Mouse (Mus musculus) gonadal fat pad, adult 2 months (tissue): Measurements from ENCODE around the gene Lifr. TPM values are rescaled to one million over a fixed set of nuclear protein-coding genes. Genes with fewer than 3 reads are reported as not detected.

ENCODE experiments used
- DNase-seq: peaks from one replicate; pipeline ENCODE4 v3.0.0-alpha.2; 2012; ENCODE audit warnings: low read depth
- polyA plus RNA-seq: library from polyadenylated mRNA; depleted of rRNA; stranded (reverse); fragments of >200 nt; gene quantifications from 2 replicates; pipeline ENCODE4 v1.2.3, GENCODE M21; 2012; rRNA removed

Gene Lifr
- 10.4 and 28.7 TPM in 2 replicates for polyA plus RNA-seq

DNA sequence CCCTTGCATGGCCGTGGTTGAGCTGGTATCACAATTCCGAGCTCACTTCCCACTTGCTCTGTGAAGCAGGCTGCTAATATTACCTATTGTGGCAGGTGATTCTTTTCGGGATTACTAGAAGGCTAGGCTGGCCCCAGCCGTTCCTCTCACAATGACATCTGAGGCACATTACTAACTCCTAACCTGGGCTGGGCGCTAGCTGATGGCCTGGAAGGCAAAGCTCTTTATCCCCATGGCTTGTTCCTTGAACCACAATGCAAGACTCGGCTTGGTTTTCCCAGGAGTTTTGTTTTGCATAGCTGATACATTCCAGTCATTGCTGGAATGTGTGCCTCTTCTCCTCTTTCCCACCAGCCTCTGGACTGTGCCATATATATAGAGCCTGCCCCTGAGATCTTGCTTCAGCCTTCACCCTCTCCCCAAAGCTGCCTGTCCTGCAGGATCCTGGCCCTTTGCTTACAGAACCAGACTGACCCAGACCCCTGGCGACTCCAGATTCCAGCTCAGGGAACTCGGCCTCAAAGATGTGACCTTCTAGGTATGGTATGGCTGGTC is at the start of gene Lifr:
TSS of gene Lifr (plus strand) at position 404 of the 555 bp plus-strand sequence.
- DNase-seq, result no peak

- no peak for DNase-seq
These were observed 46.2 kb upstream of the Lifr start for GRCm38 (mm10) chr15:7044081-7044749.

- no peak for DNase-seq
These were observed 45.4 kb upstream of the Lifr start for GRCm38 (mm10) chr15:7045056-7045455.

DNA sequence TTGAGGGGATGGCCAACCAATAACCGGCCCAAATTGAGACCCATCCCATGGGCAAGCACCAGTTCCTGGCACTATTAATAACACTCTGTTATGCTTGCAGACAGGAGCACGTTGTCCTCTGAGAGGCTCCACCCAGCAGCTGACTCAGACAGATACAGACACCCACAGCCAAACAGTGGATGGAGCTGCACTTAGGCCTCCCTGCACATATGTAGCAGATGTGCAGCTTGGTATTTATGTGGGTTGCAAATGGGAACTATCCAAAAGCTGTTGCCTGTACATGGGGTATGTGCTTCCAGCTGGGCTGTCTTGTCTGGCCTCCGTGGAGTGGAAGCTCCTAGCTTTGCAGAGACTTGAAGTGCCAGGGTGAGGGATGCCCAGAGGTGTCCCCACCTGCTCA is 42.5 kb upstream of the Lifr start:
- no peak for DNase-seq

DNA sequence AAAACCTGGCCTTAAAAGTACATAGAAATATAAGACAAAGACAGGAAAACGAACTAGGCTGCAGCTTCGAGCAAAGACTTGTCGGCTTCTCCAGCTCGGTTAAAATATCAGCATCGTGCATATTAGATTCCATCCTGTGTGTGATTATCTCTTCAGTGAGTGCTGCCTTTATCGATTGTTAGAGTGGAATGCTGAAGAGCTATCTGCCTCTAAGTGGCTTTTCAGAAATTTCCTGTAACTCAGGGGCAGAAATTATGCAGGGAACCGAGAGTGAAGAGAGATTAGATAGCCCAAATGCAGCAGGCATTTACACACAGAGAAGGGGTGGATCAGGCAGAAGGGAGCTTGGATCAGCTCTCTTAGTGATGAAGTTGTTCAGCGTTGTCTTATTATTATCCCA is 41.5 kb upstream of the Lifr start:
- DNase-seq, result no peak

DNA sequence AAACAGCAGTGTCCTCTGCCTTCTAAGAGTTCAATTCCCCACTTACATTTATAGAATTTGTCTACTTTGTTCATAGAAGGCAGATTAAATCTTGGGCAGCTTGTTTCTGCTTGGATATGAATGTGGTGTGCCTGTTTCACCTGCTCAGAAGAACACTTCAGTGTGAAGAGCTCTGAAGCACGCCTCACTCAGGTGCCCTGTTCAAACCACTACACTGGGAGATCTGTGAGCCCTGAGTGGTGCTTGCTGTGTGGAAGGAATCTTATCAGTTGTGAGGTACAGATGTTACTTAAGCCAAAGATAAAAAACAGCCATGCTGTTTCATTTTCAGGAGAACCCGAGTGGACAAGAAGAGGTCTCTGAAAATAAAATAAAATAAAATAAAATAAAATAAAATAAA is 38.7 kb upstream of the Lifr start:
- no peak for DNase-seq

GRCm38 (mm10) chr15:7052117-7052516 is 38.3 kb upstream of the Lifr start:
- no peak for DNase-seq

DNA sequence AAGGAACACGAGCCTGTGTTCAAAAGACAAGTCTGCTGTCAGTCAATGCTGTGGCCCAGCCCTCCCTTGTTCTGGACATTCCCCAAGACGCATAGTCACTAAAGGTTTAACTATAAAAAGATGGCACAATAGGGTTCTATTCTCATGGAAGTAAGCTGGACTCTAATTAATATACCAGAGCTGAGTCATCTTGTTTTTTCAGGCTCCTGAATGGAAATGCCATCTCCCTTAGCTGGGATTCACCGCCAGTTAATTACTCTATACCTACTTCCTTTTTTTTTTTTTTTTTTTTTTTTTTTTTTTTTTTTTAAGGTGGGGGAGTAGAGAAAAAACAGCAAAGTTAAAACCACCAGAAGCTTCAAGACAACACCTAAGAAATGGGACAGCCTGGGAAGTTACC is 33.6 kb upstream of the Lifr start:
- no peak for DNase-seq

GRCm38 (mm10) chr15:7060522-7060921 is 29.9 kb upstream of the Lifr start:
- DNase-seq, result no peak

DNA sequence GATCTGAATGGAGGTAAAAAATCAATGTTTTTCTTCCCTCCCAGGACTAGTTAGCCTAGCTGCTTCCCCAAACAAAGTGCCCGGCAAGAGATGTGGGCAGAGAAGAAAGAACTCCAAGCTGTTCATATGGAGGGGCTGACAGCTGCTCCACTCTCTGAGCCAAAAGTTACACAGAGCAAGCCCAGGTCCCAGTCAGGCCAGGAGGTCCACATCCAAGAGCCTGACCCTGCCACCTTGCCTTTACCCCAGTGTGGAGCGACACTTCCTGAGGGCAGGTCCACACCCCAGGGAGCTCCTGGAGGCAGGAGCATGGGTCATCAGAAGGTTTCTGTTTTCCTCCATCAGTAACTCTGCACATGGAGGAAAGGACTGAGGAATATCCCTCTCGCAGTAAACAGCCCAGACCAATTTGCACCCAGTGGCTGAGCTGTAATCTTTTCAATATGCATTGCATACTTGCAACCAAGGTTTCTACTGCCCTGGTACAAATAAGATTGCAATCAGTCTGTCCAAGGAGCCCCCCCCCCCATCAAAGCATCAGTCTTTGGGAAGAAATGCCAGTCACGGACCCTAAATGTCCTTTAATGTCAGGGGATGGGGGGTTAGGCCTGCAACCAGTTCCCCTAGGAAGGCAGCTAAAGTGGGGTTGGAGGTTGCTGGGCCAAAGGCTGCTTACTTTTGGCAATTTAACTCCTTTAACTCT is 28.3 kb upstream of the Lifr start:
- DNase-seq, result no peak

DNA sequence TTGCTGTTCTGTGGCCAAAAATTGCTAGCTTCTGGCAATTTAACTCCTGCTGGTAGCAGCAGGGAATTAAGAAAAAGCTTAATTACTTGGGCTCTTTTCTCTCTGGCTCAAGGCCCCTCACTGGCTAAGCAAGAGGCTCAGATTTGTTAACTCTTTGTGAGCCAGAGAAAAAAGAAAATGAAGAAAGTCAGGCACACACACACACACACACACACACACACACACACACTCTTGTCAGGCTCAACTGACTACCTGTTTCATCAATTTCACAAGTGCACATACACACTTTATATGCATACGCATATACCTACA is 27.8 kb upstream of the Lifr start:
- DNase-seq, result no peak

DNA sequence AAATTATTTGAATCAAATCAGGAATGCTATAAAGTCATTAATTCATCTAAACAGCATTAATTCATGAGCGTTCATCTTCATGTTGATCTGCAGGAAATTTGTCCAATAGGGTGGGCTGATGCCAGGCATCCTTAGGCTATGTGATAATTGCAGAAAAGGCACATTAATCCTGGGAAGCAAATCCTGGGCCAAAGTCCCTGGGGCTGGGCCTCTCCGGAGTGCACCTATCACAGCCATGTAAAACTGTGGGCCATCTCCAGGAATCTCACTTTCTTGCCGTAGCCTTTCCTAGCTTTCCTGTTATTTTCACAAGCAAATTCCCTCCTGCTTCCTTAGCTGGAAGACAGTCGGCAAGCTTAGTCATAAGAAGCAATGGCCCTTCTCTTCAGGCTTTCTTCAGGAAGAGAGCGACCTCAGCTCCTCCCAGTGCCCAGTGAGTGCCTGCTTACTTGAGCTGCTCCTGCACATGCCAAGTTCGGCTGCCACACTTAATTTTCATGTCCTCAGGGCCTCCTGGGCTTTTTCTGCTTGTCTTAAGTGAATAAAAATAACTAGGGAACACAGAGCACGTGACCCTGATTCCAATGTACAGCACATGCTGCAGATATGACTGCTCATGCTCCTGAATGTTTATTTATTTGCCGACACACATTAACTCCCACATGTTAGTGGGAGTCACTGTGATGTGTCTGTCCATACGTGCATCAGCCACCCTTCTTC is 26.7 kb upstream of the Lifr start:
- DNase-seq, result no peak

- DNase-seq, result no peak
These were observed 25.4 kb upstream of the Lifr start for GRCm38 (mm10) chr15:7064992-7065523.

- no peak for DNase-seq
These were observed 24.8 kb upstream of the Lifr start for GRCm38 (mm10) chr15:7065624-7066023.

DNA sequence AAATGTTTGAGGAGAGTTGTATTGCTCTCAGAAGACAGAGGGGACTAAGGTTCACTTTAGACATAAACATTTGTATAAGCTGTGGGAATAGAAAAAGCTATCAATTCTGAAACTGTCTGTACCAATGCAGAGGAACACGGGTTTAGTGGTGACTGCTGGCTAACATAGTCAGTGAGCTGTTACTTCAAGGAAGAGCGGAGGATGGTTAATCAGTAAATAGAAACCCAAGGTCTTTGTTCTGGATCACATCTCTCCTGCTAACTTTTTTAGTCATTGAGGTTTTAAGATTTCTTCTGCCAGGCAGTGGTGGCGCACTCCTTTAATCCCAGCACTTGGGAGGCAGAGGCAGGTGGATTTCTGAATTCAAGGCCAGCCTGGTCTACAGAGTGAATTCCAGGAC is 23.7 kb upstream of the Lifr start:
- DNase-seq, result no peak

- no peak for DNase-seq
These were observed 21.0 kb upstream of the Lifr start for GRCm38 (mm10) chr15:7069374-7069773.

DNA sequence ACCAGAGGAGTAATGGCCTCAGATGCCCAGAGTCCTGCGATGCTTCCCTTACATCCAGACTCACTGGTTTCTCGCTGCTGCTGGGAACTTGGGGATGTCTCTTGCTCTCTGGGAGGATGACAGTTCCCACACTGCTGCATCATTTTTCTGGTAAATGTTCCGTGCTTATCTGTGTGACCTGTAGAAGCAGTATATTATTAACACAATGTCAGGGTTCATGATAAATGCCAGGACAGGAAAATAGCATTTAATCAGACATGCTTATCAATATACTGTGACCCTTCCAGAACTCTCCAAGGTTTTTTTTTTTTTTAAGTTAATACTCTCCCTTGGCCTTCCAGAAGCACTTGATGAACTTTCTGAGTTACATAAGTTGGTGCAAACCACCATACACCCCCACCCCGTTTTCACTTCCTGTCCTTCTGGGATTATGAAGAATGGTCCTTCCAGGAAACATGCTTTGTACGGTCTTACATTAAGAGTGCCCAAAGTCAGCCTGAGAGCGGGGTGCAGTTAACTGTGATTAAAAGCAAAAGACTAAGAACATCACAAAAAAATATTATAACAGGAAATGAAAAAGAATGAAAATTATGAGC is 20.1 kb upstream of the Lifr start:
- DNase-seq, result no peak

DNA sequence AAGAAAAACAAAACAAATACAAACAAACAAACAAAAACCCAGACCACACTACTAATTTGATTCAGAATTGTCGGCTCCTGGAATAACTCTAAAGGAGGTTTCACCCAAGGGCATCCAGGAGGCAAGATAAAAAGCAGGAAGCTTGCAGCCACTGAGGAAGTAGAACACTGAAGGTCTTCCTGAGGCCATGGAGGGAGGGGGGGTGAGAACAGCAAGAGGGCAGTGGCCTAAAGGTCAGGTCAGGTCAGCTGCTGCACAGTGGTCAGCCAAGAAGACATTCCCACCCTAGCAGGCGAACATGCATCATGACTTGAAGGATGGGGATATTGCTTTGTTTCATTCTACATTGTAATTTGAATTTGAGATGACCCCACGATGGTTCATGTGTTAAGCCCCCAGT is 17.1 kb upstream of the Lifr start:
- DNase-seq, result no peak

GRCm38 (mm10) chr15:7075185-7075584 is 15.2 kb upstream of the Lifr start:
- peak; percentile 64 for DNase-seq

GRCm38 (mm10) chr15:7078356-7078755 is 12.1 kb upstream of the Lifr start:
- no peak for DNase-seq

DNA sequence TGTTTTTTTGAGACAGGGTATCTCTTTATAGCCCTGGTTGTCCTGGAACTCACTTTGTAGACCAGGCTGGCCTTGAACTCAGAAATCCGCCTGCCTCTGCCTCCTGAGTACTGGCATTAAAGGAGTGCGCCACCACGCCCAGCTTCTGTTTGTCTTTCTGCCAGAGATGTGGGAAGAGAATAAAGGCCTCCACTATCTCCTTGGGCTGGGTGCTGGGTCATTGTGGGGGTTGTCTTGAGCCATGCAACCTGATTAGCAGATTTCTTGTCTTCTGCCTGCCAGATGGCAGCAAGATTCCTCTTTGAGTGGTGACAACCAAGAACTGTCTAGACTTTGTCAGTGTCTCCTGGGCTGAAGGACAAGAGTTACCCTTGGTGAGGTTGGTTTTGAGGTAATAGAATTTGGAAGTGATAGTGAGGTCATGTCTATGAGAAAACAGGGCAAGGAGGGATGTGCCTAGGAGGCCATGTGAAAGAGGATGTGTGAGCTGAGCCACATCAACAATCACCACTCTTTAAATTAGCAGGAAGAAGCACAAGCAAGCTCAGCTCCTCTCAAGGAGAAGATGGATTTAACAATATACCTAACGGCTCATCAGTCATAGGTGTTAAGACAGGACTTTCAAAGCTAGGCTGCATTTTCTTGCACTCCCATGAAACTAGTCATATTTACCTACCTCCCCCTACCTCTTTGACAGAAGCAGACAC is 10.6 kb upstream of the Lifr start:
- no peak for DNase-seq
